Mouse (Mus musculus): ENCODE data around the gene Nme3. TPM values are rescaled to one million over a fixed set of nuclear protein-coding genes. Genes with fewer than 3 reads are reported as not detected.

Gene Nme3
- polyA plus RNA-seq, 1 experiment from 2014 or later = 44.3 TPM

DNA sequence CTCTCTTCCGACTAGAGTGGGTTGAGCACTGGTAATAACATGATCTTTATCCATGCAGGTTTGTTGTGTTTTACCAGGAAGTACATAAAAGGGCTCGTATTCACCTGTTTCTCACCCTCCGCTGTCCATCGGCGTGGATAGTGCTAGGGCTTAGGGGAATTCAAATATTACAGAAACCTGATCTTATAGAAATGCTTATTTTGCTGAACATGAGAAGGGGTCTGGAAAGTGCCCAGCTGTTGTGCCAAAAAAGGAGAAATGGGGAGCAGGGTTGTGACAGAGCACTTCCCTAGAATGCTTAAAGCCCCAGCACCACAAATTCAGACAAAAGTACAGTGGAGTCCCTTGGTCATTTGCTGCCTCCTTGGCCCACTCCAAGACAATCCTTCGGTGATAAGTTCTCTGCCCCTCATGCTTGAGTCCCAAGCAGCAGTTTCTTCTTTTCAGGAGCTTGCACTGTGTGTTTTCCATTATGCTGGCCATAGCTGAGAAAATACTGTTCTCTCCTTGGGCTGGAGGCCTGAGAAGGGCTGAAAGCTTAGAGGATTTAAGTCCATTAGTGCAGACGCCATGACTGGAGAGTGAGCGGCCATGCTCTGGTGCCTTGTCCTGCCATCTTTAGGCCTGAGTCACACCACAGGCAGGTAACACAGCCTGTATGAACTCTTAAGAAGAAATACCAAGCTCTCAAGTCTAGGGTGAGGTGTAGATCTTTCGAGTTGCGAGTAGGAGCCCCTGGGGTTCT is 44.7 kb upstream of the Nme3 start:
- Histone ChIP-seq H3K27me3 (replicated peaks; ENCODE audit: insufficient read depth, low read length) (no peaks in the 10 kb centered on the region), H3K4me1 (ENCODE audit: insufficient read depth, low read depth, low read length) (peaks cover 6% of the 10 kb centered on the region; the same call in 1 of the 2 replicates), H3K4me3 (ENCODE audit: low read depth, low read length) (0 out of 2 replicates have a peak overlapping the region, but pooled peaks have one; percentile 2), H3K9ac (replicated peaks; ENCODE audit: low read depth) (no peak overlapping the region), H3K4me2 (replicated peaks; ENCODE audit: low read depth, low read length) (peak overlapping the region; percentile 84), H3K27ac (ENCODE audit: low read length) (no peak overlapping the region), H3K36me3 (ENCODE audit: insufficient read depth, low read length) (0 out of 2 replicates have a peak, but pooled peaks cover 7% of the 10 kb centered on the region), H3K9me3 (ENCODE audit: low read length) (no peaks in the 10 kb centered on the region)
- WGBS = 73% methylated on average over 10 of the region's 10 CpGs
- TF ChIP-seq EP300 (IDR thresholded peaks at IDR 0.05) (no peak), CTCF (IDR thresholded peaks at IDR 0.05) (no peak)
- DNase-seq (ENCODE audit: low spot score) (no peak), ATAC-seq (no peak)

DNA sequence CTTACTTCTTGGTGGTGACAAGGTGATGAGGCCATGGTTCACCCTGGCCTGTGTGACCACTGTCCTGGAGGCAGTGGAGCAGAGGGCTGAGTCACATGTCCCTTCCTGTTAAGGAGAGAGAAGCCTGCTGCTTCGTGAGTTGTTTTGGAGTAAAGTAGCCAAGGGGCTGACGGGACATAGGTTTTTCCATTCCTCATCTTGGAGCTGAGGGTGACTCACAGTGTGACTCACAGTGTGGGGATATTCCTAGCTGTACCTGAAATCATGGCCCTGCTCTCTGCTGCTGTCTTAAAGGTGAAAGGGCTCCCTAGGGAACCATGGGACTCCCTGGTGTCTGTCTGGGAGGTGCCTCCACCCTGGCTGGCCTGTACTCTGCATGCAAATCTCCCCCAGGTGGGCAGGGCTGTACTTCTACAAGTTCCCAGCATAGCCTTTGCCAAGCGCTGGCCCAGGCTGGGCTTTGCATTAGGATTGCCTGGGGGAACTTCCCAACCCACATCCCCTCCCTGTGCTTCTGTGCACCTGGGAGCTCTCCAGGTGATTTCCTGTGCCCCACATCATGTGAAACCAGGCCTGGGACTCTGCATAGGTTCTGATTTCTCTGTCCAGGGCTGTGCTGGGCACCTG is 40.3 kb upstream of the Nme3 start:
- Histone ChIP-seq H3K4me2 (replicated peaks; ENCODE audit: low read depth, low read length) (no peak overlapping the region), H3K9ac (replicated peaks; ENCODE audit: low read depth) (no peak overlapping the region), H3K4me3 (ENCODE audit: low read depth, low read length) (no peak overlapping the region), H3K36me3 (ENCODE audit: insufficient read depth, low read length) (0 out of 2 replicates have a peak, but pooled peaks cover 8% of the 10 kb centered on the region), H3K27me3 (replicated peaks; ENCODE audit: insufficient read depth, low read length) (no peaks in the 10 kb centered on the region), H3K4me1 (ENCODE audit: insufficient read depth, low read depth, low read length) (peaks cover 3% of the 10 kb centered on the region; the same call in 1 of the 2 replicates), H3K9me3 (ENCODE audit: low read length) (no peaks in the 10 kb centered on the region), H3K27ac (ENCODE audit: low read length) (no peak overlapping the region)
- DNase-seq (ENCODE audit: low spot score) = no peak
- ATAC-seq = no peak
- TF ChIP-seq CTCF (IDR thresholded peaks at IDR 0.05) (no peak), EP300 (IDR thresholded peaks at IDR 0.05) (no peak)
- 86% methylated on average over 3 of the region's 3 CpGs for WGBS

DNA sequence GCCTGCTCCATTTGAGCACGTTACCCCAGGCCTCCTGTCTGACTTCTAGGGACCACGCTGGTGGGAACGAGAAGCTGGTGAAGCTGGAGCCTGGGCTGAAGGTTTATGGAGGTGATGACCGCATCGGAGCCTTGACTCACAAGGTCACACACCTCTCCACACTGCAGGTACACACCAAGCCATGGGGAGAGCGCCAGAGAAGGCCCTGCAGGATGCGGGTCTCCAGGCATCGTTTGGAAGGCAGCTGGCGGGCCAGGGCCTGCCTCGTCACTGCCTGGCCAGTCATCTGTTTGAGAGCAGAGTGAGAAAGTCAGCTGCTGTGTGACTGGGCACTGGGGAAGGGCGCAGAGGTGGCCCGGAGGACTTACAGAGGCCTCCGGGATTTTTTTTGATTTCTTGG is 39.7 kb upstream of the Nme3 start:
- no peak for TF ChIP-seq CTCF (IDR thresholded peaks at IDR 0.05)
- TF ChIP-seq EP300 (IDR thresholded peaks at IDR 0.05) = no peak

GRCm38 (mm10) chr17:24857831-24858470 is 38.3 kb upstream of the Nme3 start:
- Histone ChIP-seq H3K27ac (ENCODE audit: low read length) (no peak overlapping the region), H3K9me3 (ENCODE audit: low read length) (no peaks in the 10 kb centered on the region), H3K4me1 (ENCODE audit: insufficient read depth, low read depth, low read length) (no peaks in the 10 kb centered on the region), H3K4me2 (replicated peaks; ENCODE audit: low read depth, low read length) (no peak overlapping the region), H3K36me3 (ENCODE audit: insufficient read depth, low read length) (peaks cover 15% of the 10 kb centered on the region; the same call in 1 of the 2 replicates), H3K4me3 (ENCODE audit: low read depth, low read length) (no peak overlapping the region), H3K9ac (replicated peaks; ENCODE audit: low read depth) (no peak overlapping the region), H3K27me3 (replicated peaks; ENCODE audit: insufficient read depth, low read length) (no peaks in the 10 kb centered on the region)
- ATAC-seq = no peak
- no peak for DNase-seq (ENCODE audit: low spot score)
- TF ChIP-seq EP300 (IDR thresholded peaks at IDR 0.05) = no peak
- TF ChIP-seq CTCF (IDR thresholded peaks at IDR 0.05) = no peak
- WGBS = 86% methylated on average over 8 of the region's 8 CpGs

More for the DNA sequence above, 39.7 kb upstream of the Nme3 start:
- no peak overlapping the region for H3K4me2 ChIP-seq (replicated peaks; ENCODE audit: low read depth, low read length)
- H3K9ac ChIP-seq (replicated peaks; ENCODE audit: low read depth) = no peak overlapping the region
- peaks cover 14% of the 10 kb centered on the region; the same call in 1 of the 2 replicates for H3K36me3 ChIP-seq (ENCODE audit: insufficient read depth, low read length)
- DNase-seq (ENCODE audit: low spot score) = no peak
- 89% methylated on average over 13 of the region's 13 CpGs for WGBS
- H3K27me3 ChIP-seq (replicated peaks; ENCODE audit: insufficient read depth, low read length) = no peaks in the 10 kb centered on the region
- H3K9me3 ChIP-seq (ENCODE audit: low read length) = no peaks in the 10 kb centered on the region
- no peaks in the 10 kb centered on the region for H3K4me1 ChIP-seq (ENCODE audit: insufficient read depth, low read depth, low read length)
- no peak overlapping the region for H3K4me3 ChIP-seq (ENCODE audit: low read depth, low read length)
- no peak for ATAC-seq
- no peak overlapping the region for H3K27ac ChIP-seq (ENCODE audit: low read length)

- H3K27me3 ChIP-seq (replicated peaks; ENCODE audit: insufficient read depth, low read length) = no peaks in the 10 kb centered on the region
- 81% methylated on average over 6 of the region's 6 CpGs for WGBS
- no peak overlapping the region for H3K4me2 ChIP-seq (replicated peaks; ENCODE audit: low read depth, low read length)
- H3K4me1 ChIP-seq (ENCODE audit: insufficient read depth, low read depth, low read length) = no peaks in the 10 kb centered on the region
- H3K27ac ChIP-seq (ENCODE audit: low read length) = no peak overlapping the region
- no peaks in the 10 kb centered on the region for H3K9me3 ChIP-seq (ENCODE audit: low read length)
- ATAC-seq (no peak; the same call in 1 of the 2 replicates), DNase-seq (ENCODE audit: low spot score) (no peak)
- H3K9ac ChIP-seq (replicated peaks; ENCODE audit: low read depth) = no peak overlapping the region
- peaks cover 7% of the 10 kb centered on the region; the same call in 1 of the 2 replicates for H3K36me3 ChIP-seq (ENCODE audit: insufficient read depth, low read length)
- no peak overlapping the region for H3K4me3 ChIP-seq (ENCODE audit: low read depth, low read length)
- no peak for TF ChIP-seq CTCF (IDR thresholded peaks at IDR 0.05)
- no peak for TF ChIP-seq EP300 (IDR thresholded peaks at IDR 0.05)
Measured at GRCm38 (mm10) chr17:24858967-24859366, 37.3 kb upstream of the Nme3 start.

- Histone ChIP-seq H3K27ac (ENCODE audit: low read length) (no peak overlapping the region), H3K36me3 (ENCODE audit: insufficient read depth, low read length) (peaks cover 7% of the 10 kb centered on the region; the same call in 1 of the 2 replicates), H3K9me3 (ENCODE audit: low read length) (no peaks in the 10 kb centered on the region), H3K4me3 (ENCODE audit: low read depth, low read length) (no peak overlapping the region), H3K27me3 (replicated peaks; ENCODE audit: insufficient read depth, low read length) (no peaks in the 10 kb centered on the region), H3K4me1 (ENCODE audit: insufficient read depth, low read depth, low read length) (no peaks in the 10 kb centered on the region), H3K4me2 (replicated peaks; ENCODE audit: low read depth, low read length) (no peak overlapping the region), H3K9ac (replicated peaks; ENCODE audit: low read depth) (no peak overlapping the region)
- TF ChIP-seq CTCF (IDR thresholded peaks at IDR 0.05) = no peak
- no peak for TF ChIP-seq EP300 (IDR thresholded peaks at IDR 0.05)
- ATAC-seq = no peak
- 89% methylated on average over 8 of the region's 8 CpGs for WGBS
- DNase-seq (ENCODE audit: low spot score) = no peak
Measured at GRCm38 (mm10) chr17:24860076-24860475, 36.2 kb upstream of the Nme3 start.
